Mouse (Mus musculus) frontal cortex, postnatal 25 days (tissue): ENCODE results near the gene Pced1a.
"Not testable (repeated sequence)": the region's sequence is repeated elsewhere in the genome, so short reads cannot be mapped to it uniquely, and the experiment has no call there.

ENCODE experiments used
- DNase-seq, 2 experiments: peaks; one replicate each; pipeline ENCODE4 v3.0.0; 2022; ENCODE audit warnings: low spot score in 2 of 2

Gene Pced1a

DNA sequence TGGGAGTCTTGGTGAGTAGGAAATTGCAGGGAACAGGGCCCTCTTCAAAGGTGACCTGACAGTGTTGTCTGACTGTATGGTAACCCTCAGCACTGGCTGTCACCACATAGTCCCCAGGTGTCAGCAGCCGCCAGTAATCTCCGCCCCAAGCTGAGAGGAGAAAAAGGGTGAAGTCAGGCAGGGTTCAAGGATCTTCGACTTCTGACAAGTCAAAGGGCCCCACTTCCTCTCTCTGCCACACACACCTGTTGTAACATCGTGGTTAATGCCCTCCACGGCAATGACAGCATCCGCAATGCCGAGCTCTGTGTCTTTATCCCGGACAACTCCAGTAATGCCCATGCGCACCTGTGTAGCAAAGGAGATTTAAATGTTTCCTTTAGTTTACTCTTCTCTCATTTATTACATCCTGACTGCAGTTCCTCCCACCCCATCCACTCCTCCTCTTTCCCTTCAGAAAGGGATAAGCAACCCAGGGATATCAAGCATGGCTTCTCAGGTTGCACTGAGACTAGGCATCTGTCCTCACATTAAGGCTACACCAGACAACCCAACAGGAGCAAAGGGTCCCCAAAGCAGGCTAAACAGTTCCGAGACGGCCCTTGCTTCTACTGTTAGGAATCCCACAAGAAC lies 33.4 kb downstream of the Pced1a start:
- DNase-seq: no peak

DNA sequence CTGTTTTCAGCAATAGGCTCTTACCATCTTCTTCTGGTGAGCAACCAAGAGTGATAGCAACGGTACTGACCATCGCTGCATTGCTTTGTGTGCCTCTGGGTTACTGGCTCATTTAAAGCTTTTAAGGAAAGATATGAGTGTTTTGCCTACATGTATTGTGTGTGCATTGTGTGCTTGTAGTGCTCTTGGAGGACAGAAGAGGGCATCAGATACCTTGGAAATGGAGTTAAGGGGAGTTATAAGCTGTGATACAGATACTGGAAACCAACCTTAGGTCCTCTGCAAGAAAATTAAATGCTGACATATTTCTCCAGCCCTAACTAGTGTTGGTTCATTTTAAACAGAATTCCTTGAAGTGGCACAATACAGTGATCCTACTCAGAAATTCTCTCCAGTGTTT lies 35.7 kb downstream of the Pced1a start:
- DNase-seq: no peak

DNA sequence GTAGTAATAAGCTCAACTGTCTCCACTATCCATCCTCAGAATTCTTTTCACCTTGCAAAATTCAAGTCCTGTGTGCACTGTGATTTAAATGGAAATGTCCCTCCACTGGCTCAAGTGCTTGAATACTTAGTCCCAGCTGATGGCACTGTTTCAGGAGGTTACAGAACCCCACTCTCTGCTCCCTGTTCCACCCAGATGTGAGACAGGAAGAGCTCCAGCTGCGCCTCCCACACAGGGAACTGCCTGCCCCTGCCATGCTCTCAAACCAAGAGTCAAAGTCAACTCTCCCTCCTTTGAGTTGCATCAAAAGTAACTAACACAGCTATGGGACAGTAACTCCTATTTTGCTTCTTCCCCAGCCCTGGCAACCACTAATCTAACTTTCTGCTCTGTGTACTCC lies 38.3 kb downstream of the Pced1a start:
- DNase-seq: no peak

DNA sequence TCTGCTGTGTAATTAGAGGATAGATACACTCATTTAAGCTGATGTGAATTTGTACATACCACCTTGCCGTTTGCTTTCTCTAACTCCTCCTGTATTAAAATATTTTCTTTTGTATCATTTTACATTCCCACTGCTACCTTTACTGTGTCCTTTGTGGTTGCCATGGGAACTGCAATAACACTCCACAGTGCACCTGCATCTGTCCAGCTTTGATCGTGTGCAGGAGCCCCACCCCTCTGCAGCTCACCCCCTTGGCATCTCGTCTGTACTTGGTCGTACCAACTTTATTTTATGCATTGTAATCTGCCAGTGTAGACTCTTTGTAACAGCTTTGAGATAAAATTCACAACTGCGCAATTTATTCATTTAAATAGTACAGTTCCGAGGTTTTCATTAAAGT lies 40.6 kb downstream of the Pced1a start:
- no peak for DNase-seq

DNA sequence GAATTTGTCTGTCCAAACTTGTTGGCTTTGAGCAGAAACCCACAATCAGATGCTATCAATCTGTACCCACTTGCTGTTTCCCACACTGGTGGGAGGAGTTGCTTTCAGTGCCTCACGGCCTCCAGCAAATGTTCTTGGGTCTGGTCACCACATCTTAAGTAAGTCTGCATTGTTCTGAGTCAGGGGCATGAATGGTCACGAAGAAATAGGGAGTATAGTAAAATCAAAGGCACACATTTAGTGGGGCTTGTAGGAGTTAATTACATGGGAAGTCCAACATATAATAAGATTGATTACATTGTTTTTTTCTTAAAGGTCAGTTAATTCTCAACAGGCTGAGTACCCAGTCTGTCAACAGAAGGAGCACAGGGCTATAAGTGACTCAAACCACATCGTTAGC lies 41.3 kb downstream of the Pced1a start:
- no peak for DNase-seq

DNA sequence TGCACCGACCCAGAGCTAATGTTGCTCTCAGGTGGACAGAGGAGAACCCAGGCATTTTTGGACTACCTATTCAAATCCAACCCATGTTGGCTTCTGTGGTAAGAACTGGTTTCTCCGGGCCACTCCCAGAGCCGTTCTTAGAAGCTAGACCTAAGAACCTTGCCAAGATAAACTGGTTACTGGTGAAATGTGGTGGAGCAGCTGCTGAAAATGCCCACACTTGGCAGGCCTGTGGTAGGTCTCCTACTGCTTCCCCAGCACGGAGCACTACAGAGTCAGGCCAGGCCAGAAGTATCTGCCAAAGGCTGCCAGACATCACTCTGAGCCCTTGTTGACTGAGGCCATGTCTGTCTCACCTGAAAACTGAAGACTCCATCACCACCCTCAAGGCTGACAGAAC lies 49.5 kb downstream of the Pced1a start:
- DNase-seq: no peak

DNA sequence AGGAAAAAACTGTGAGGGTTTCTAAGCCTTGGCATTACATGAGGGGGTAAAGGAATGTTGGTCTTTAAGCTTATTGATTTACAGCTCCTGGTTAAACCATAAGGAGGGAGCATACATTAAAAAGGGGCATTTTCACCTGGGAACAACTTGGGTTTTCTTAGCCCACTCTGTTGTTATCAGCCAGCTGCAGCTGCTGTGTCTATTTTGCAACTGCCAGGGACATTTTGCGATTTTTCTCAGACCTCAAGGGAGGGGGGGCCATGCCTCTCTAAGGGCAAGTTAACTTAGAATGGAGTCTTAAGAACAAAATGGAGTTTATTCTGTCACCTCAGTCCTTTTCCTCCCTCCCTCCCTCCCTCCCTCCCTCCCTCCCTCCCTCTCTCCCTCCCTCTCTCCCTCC lies 51.5 kb downstream of the Pced1a start:
- not testable (repeated sequence) for DNase-seq

DNA sequence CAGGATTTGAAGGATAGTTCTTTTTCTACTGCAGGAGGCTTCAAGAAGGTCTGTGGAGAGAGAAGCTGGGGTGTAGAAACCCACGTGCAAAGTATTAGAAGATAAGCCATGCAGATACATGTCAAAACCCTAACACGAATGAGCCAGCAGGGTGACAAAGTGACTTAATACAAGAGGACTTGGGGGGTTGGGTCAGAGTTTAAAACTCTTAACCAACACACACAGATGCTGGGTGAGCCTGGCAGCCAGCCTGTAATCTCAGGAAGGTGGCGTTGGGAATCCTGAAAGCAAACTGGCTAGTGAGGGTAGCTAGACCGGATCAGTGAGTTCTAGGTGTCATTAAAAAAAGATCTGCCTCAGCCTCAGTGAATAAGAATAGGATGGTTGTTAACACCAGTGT lies 57.1 kb downstream of the Pced1a start:
- no peak for DNase-seq
